Mouse (Mus musculus) MEL (cell line): ENCODE measurements around the gene Atp12a.

Source experiments
- KAT2A ChIP-seq: conservative IDR thresholded peaks from 2 replicates; pipeline ENCODE4 v1.6.1; 2012; ENCODE audit warnings: low read depth, low read length, improper control_type of control experiment, inconsistent platforms
- MAZ ChIP-seq: IDR thresholded peaks from 2 replicates; pipeline ENCODE4 v1.6.1; 2012; ENCODE audit warnings: low read depth, mild to moderate bottlenecking, inconsistent platforms, low read length, improper control_type of control experiment

GRCm38 (mm10) chr14:56349541-56349940 is 15.3 kb upstream of the Atp12a start:
- TF ChIP-seq MAZ (no peak), KAT2A (no peak)
